Mouse (Mus musculus) G1E (cell line): ENCODE measurements around the gene Maco1.

Experiments used
- CTCF ChIP-seq: IDR thresholded peaks from 2 replicates; pipeline ENCODE4 v1.5.1; 2012; ENCODE audit warnings: low read depth, low read length, inconsistent platforms, mixed read lengths
- TAL1 ChIP-seq: conservative IDR thresholded peaks from 2 replicates; pipeline ENCODE4 v1.6.1; 2012; ENCODE audit warnings: low read depth, low read length, inconsistent platforms, mixed read lengths

DNA sequence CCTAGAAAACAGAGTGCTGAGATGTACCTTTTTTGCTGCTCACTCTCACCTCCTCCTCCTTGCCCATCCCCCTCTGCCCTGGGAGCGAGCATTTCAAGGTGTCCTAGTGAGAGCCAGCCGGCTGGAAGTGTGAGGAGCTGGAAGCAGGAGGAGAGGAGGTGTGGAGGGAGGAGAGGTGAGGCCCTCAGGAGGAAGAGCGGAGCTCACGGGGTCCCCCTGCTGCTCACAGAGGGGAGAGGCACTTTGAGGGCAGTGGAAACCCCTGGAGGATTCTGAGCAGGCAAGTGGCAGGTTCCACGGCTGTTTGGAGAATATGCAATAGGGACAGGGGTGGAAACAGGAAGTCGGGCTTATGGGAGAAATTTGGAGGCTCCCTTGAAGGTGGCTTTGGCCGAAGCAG lies 30.1 kb upstream of the Maco1 start:
- peak; percentile 95 for TF ChIP-seq CTCF
- TF ChIP-seq TAL1 = no peak
